Mouse (Mus musculus) ES-E14 (cell line): ENCODE results near the gene Mecr. TPM values are rescaled to one million over a fixed set of nuclear protein-coding genes. Genes with fewer than 3 reads are reported as not detected.
A peak's percentile ranks its signal among the peaks of the same experiment; 100 is the strongest.

Source experiments
- DNase-seq: peaks from one replicate; pipeline ENCODE4 v3.0.0-alpha.2; 2013; ENCODE audit warnings: low read depth, low spot score
- H3K27ac ChIP-seq: 2 replicates; pipeline ENCODE4 v1.5.1; 2012; ENCODE audit warnings: low read depth, mild to moderate bottlenecking, low read length, moderate library complexity, mixed read lengths; ENCODE audit not compliant: poor library complexity, insufficient read depth, severe bottlenecking
- H3K36me3 ChIP-seq: 2 replicates; pipeline ENCODE4 v1.6.1; 2012; ENCODE audit warnings: mild to moderate bottlenecking, low read length, moderate library complexity, mixed read lengths; ENCODE audit not compliant: control insufficient read depth, poor library complexity, insufficient read depth, severe bottlenecking
- H3K4me1 ChIP-seq, 2 experiments: fragments of 150-350 bp in 1 of 2; sonication (generic) in 1 of 2; 2 replicates each; pipeline ENCODE4 v1.6.1; 2012; ENCODE audit warnings: low read length in 2 of 2, mild to moderate bottlenecking in 1 of 2, mixed read lengths in 1 of 2; ENCODE audit not compliant: control insufficient read depth in 2 of 2, insufficient read depth in 2 of 2, poor library complexity in 1 of 2
- H3K4me3 ChIP-seq, 2 experiments: fragments of 150-350 bp in 1 of 2; sonication (generic) in 1 of 2; 2 replicates each; pipeline ENCODE4 v1.5.1; 2012; ENCODE audit warnings: low read length in 2 of 2, low read depth in 1 of 2, mild to moderate bottlenecking in 1 of 2, mixed read lengths in 1 of 2; ENCODE audit not compliant: insufficient read depth in 1 of 2, poor library complexity in 1 of 2, severe bottlenecking in 1 of 2
- H3K9ac ChIP-seq: 2 replicates; pipeline ENCODE4 v1.6.1; 2012; ENCODE audit warnings: low read depth, mild to moderate bottlenecking, low read length, mixed read lengths; ENCODE audit not compliant: poor library complexity, insufficient read depth, severe bottlenecking
- H3K9me3 ChIP-seq: fragments of 150-350 bp; sonication (generic); 2 replicates; pipeline ENCODE4 v1.6.1; 2012; ENCODE audit warnings: low read depth, mild to moderate bottlenecking, low read length; ENCODE audit not compliant: control insufficient read depth, insufficient read depth
- CHD2 ChIP-seq: IDR thresholded peaks from 2 replicates; pipeline ENCODE4 v1.6.1; 2014; ENCODE audit warnings: mild to moderate bottlenecking, low read depth, low read length, inconsistent platforms
- HCFC1 ChIP-seq: IDR thresholded peaks from 2 replicates; pipeline ENCODE4 v1.6.1; 2012; ENCODE audit warnings: low read length, inconsistent platforms, borderline replicate concordance; ENCODE audit not compliant: insufficient read depth
- MAFK ChIP-seq: IDR thresholded peaks from 2 replicates; pipeline ENCODE4 v1.6.1; 2014; ENCODE audit warnings: mild to moderate bottlenecking, low read depth, low read length, inconsistent platforms; ENCODE audit not compliant: insufficient read depth
- ZC3H11A ChIP-seq: IDR thresholded peaks from 2 replicates; pipeline ENCODE4 v1.6.1; 2012; ENCODE audit warnings: low read depth, mild to moderate bottlenecking, inconsistent platforms, low read length, borderline replicate concordance
- ZNF384 ChIP-seq: IDR thresholded peaks from 2 replicates; pipeline ENCODE4 v1.6.1; 2012; ENCODE audit warnings: low read depth, low read length, inconsistent platforms
- in situ Hi-C, 2 experiments: fragments of 600-800 bp; cut with MboI; formaldehyde crosslinking; loops; one replicate each; pipeline ENCODE4 v1.15.1; 2025; ENCODE audit warnings: low sequenced_read_pairs in 2 of 2, inconsistent platforms in 1 of 2; ENCODE audit not compliant: unreplicated experiment in 2 of 2
- total RNA-seq: library from RNA; depleted of rRNA; stranded (reverse); fragments of 300-350 nt; gene quantifications from 2 replicates; pipeline ENCODE4 v1.2.3, GENCODE M21; 2012

Gene Mecr
- total RNA-seq, 1 experiment, result 31.2 TPM

- peaks cover 59% of the 10 kb centered on the region for H3K36me3 ChIP-seq
These were observed 55.4 kb downstream of the Mecr start for GRCm38 (mm10) chr4:131898503-131899179.

GRCm38 (mm10) chr4:131899180-131899554 lies 55.9 kb downstream of the Mecr start:
- Histone ChIP-seq H3K36me3 (peaks cover 54% of the 10 kb centered on the region), H3K4me1 (peaks cover 0 to 4% of the 10 kb centered on the region in 2 experiments; a peak in 1 of 4 replicates), H3K27ac (no peak overlapping the region), H3K9ac (no peak overlapping the region), H3K4me3 (no peak overlapping the region), H3K9me3 (no peaks in the 10 kb centered on the region)
- no peak for TF ChIP-seq ZC3H11A
- no peak for TF ChIP-seq CHD2
- no peak for TF ChIP-seq MAFK
- no peak for TF ChIP-seq HCFC1
- TF ChIP-seq ZNF384, result no peak
- no peak for DNase-seq
- in situ Hi-C loops, result no loop called here

More at GRCm38 (mm10) chr4:131898503-131899179, 55.4 kb downstream of the Mecr start:
- Histone ChIP-seq H3K9ac (no peak overlapping the region), H3K4me3 (no peak overlapping the region), H3K27ac (no peak overlapping the region), H3K4me1 (peaks cover 0 to 4% of the 10 kb centered on the region in 2 experiments; a peak in 1 of 4 replicates), H3K9me3 (no peaks in the 10 kb centered on the region)
- in situ Hi-C loops, result no loop called here
- no peak for DNase-seq
- TF ChIP-seq ZNF384 (no peak), ZC3H11A (no peak), HCFC1 (no peak), CHD2 (no peak), MAFK (no peak)

GRCm38 (mm10) chr4:131901090-131901489 lies 57.8 kb downstream of the Mecr start:
- Histone ChIP-seq H3K27ac (peak overlapping the region; percentile 16; the same call in 1 of the 2 replicates), H3K36me3 (peaks cover 46% of the 10 kb centered on the region), H3K4me3 (peak overlapping the region; percentile 45 to 50; a peak in 3 of 4 replicates), H3K9me3 (no peaks in the 10 kb centered on the region), H3K4me1 (peaks cover 0 to 4% of the 10 kb centered on the region in 2 experiments; a peak in 1 of 4 replicates), H3K9ac (peak overlapping the region; percentile 63; the same call in 1 of the 2 replicates)
- DNase-seq, result no peak
- TF ChIP-seq MAFK (no peak), HCFC1 (no peak), ZC3H11A (no peak), ZNF384 (no peak), CHD2 (no peak)
- in situ Hi-C loops, result no loop called here

- DNase-seq, result no peak
- no peak overlapping the region for H3K9ac ChIP-seq
- no peak for TF ChIP-seq ZC3H11A
- TF ChIP-seq HCFC1, result no peak
- H3K4me1 ChIP-seq, result peaks cover 0 to 3% of the 10 kb centered on the region in 2 experiments; a peak in 1 of 4 replicates
- no peak overlapping the region for H3K27ac ChIP-seq
- in situ Hi-C loops, result no loop called here
- H3K4me3 ChIP-seq, result no peak overlapping the region
- H3K9me3 ChIP-seq, result no peaks in the 10 kb centered on the region
- H3K36me3 ChIP-seq, result peaks cover 27% of the 10 kb centered on the region
These were observed 61.2 kb downstream of the Mecr start for GRCm38 (mm10) chr4:131904478-131904877.
